Mouse (Mus musculus): ENCODE data around the gene Klhdc8b. TPM values are rescaled to one million over a fixed set of nuclear protein-coding genes. Genes with fewer than 3 reads are reported as not detected.

Gene Klhdc8b
- total RNA-seq, 2 experiments from 2014 or later = 4.1 to 4.6 TPM

GRCm38 (mm10) chr9:108453458-108453857, 7.9 kb downstream of the Klhdc8b start:
- intact Hi-C loops (cut with DNase I; ENCODE audit: low total_unique reads) = no loop called here
- no peak for DNase-seq

GRCm38 (mm10) chr9:108452911-108453310, 8.5 kb downstream of the Klhdc8b start:
- intact Hi-C loops (cut with DNase I; ENCODE audit: low total_unique reads) = no loop called here
- no peak for DNase-seq

- DNase-seq = peak; percentile 89
- intact Hi-C loops (cut with DNase I; ENCODE audit: low total_unique reads) = no loop called here
Measured at GRCm38 (mm10) chr9:108452291-108452906, 9.0 kb downstream of the Klhdc8b start.

DNA sequence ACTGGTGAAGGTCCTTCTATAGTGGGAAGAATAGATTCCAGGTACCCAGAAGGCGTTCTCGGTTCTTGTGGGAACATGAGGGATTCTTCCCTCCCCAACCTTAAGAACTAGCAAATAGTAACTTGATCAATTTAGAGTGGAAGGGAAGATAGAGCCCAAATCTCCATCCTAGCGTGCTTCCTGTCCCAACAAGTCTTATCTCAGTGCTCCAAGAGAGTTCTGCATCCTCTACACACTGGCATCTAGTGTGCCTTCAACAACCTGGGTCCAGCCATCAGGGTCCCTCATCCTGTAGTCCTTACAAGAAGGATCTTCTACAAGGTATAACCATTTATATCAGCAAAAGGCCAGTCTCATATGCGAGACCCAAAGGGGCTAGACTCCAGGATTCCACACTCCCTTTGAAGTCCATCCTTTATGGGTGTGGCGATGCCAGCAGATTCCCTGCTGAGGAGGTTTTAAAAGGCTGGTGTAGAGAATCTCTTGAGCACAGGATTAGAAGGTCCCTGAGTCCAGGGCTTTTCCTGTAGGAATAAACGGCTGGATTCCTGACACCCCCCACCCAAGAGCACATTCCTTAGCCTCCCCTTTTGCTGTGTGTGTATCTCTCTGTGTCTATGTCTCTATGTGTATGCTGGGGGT, 9.7 kb downstream of the Klhdc8b start:
- no peak for DNase-seq
- intact Hi-C loops (cut with DNase I; ENCODE audit: low total_unique reads) = no loop called here

GRCm38 (mm10) chr9:108451170-108451493, 10.2 kb downstream of the Klhdc8b start:
- DNase-seq = no peak
- intact Hi-C loops (cut with DNase I; ENCODE audit: low total_unique reads) = no loop called here

- intact Hi-C loops (cut with DNase I; ENCODE audit: low total_unique reads) = no loop called here
Measured at GRCm38 (mm10) chr9:108450292-108451169, 10.8 kb downstream of the Klhdc8b start.

GRCm38 (mm10) chr9:108449860-108450259, 11.5 kb downstream of the Klhdc8b start:
- DNase-seq = peak; percentile 36
- intact Hi-C loops (cut with DNase I; ENCODE audit: low total_unique reads) = no loop called here

More at GRCm38 (mm10) chr9:108450292-108451169, 10.8 kb downstream of the Klhdc8b start:
- no peak for DNase-seq

- no peak for DNase-seq
- intact Hi-C loops (cut with DNase I; ENCODE audit: low total_unique reads) = no loop called here
Measured at GRCm38 (mm10) chr9:108445125-108445524, 16.3 kb downstream of the Klhdc8b start.

DNA sequence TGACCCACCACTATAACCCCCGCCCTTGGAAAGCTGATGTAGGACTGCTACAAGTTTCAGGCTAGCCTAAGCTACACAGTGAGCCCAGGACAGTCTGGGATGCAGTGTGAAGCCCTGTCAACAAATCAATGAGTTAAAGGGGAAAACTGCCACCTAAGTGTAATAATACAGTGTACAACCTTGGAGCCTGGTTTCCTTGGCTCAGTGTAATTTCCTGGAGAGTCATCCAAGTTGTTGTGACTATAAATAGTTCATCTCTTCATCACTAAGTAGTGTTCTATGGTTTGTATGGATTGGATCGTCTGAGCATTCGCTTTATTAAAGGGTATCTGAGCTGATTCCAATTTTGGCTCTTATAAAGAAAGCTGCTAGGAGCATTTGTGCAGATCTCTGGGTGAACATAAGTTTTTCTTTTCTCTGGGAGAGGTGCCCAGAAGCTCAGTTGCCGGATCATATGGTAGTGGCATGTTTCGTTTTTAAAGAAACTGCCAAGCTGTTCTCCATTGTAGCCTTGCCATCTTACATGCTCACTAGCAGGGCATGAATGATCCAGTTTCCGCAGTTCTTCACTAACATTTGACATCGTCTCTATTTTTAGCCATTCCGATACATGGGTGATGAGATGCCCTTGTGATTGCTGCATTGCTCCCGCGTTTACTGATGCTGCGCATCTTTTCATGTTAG, 20.0 kb downstream of the Klhdc8b start:
- DNase-seq = no peak
- intact Hi-C loops (cut with DNase I; ENCODE audit: low total_unique reads) = no loop called here

DNA sequence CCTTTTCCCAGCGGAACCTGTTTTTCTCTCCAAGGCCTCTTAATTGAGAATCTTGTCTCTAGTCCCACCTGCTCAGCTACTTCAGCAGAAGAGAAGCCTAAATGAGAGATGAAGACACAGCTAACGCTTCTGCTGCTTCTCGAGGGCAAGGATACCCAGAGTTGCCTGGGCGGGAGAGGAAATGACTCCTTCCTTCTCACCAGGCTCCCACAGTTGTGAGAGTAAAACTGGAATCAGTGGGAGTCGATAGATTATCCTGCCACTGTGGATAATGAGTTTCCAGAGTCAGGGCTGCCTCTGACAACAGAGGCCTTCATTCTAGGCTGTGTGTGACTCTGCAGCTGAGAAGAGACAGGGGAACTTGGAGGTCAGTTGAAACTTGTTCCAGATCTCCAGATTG, 20.9 kb downstream of the Klhdc8b start:
- intact Hi-C loops (cut with DNase I; ENCODE audit: low total_unique reads) = no loop called here
- no peak for DNase-seq

DNA sequence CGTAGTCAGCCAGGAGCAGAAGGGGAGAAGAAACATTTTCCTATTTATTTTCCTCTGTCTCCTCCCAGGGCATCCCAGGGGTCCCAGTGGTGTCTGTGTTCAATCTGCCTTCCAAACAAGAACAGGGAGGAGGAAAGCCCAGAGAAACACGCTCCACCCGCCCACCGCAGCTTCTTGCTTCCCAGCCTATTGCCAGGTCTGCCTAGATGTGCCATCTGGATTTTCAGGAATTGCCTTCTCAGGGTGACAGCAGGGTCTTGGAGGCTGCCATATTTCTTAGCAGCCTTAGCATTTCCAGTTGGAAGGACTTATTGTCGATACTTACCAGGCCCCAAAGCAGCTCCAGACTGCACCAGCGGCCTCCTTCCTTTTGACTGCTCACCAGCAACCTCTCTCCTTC, 22.2 kb downstream of the Klhdc8b start:
- no peak for DNase-seq
- intact Hi-C loops (cut with DNase I; ENCODE audit: low total_unique reads) = no loop called here

DNA sequence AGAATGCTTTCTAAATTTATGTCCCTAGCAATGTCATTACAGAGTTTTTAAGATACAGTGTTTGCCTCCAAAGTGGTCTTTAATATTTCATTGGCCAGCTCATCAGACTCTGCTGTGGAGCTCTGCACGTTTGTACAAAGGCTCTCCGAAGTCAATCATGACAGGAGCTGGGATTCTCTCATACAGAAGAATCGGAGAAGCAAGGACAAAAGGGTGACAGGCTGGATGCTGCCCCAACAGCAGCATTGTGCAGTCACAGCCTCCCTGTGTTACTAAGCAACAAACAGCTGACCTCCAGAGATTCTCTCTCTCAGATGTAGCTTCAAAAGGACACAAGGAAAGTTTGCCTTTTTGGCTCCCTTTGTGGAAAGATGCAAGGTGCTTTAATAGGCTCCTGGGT, 25.2 kb downstream of the Klhdc8b start, which contains the start of gene BC048562:
Gene BC048562 (plus strand): TSS at position 301 of the 400 bp plus-strand sequence.
- no peak for DNase-seq
- intact Hi-C loops (cut with DNase I; ENCODE audit: low total_unique reads) = no loop called here

DNA sequence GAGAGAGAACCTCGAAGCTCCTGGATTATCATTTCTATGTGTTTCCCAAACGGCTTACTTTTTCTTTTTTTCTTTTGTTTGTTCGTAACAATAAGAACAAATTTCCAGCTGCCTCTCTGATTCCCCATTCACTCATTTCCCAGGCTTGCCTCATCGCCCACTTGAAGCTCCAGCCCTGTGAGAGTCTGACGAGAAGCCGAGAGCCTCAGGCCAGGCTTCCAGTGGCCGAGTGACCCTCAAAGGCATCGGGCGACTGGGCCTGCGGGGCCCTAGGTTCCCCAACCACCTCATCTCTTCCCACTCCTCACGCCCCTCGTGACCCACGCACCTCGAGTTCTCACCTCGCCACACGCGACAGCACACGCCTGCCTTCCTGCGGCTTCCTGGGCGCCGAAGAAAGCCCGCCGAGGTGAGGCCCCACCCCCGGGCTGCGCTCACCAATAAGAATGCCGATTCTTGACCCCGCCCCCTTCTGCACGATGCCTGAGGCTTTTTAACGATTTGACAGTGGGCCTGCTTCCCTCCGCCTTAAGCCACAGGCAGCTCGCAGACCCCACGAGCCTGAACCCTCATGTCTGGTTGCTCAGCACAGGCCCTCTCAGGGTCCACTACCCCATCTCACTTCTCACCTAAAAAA, 29.8 kb downstream of the Klhdc8b start:
- DNase-seq = no peak
- intact Hi-C loops (cut with DNase I; ENCODE audit: low total_unique reads) = no loop called here

GRCm38 (mm10) chr9:108428384-108428783, 33.0 kb downstream of the Klhdc8b start, which contains the start of gene Ccdc36:
Gene Ccdc36 (minus strand): TSS chr9:108428484.
- DNase-seq = no peak
- intact Hi-C loops (cut with DNase I; ENCODE audit: low total_unique reads) = no loop called here

- intact Hi-C loops (cut with DNase I; ENCODE audit: low total_unique reads) = no loop called here
- peak; percentile 24 for DNase-seq
Measured at GRCm38 (mm10) chr9:108412221-108412620, 49.2 kb downstream of the Klhdc8b start.

- intact Hi-C loops (cut with DNase I; ENCODE audit: low total_unique reads) = no loop called here
- DNase-seq = no peak
Measured at GRCm38 (mm10) chr9:108411381-108411942, 49.9 kb downstream of the Klhdc8b start.

DNA sequence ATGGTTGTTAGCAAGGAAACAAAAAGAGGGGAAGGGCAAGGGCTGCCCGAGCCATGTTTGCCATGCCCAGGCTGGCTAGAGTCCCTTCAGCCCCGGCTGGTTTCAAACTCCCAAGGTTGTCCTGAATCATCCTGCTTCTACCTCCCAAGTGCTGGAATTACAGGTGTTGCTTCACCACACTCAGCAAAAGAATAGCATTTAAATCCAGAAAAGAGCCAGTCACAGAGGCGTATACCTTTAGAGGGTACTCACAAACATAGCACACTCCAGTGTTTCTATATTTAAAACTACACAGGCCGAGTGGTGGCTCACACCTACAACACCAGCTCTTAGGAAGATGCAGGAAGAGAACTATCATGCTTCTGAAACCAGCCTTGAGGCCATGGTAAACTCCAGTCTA, 51.8 kb downstream of the Klhdc8b start:
- intact Hi-C loops (cut with DNase I; ENCODE audit: low total_unique reads) = no loop called here
- no peak for DNase-seq

GRCm38 (mm10) chr9:108404451-108404850, 56.9 kb downstream of the Klhdc8b start:
- no peak for DNase-seq
- intact Hi-C loops (cut with DNase I; ENCODE audit: low total_unique reads) = no loop called here

DNA sequence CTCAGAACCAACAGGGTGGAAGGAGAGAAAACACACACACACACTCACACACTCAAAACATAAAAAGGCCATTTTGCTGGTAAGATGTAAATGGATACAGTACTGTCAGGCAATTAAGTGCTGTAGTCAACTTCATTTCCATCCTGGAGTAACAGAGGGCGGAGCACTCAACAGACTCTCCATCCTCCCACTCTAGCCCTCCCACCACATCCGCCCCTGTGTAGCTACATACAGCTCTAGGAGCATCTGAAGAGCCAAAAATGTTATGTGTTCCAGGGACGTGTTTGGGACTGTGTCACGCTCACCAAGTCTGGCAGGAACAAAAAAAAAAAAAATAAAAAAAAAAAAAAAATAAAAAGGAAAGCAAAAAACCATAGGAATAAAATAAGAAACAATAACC, 58.3 kb downstream of the Klhdc8b start:
- intact Hi-C loops (cut with DNase I; ENCODE audit: low total_unique reads) = no loop called here
- DNase-seq = no peak
